Mouse (Mus musculus) small intestine, adult 2 months (tissue): ENCODE results near the gene Ppox. TPM values are rescaled to one million over a fixed set of nuclear protein-coding genes. Genes with fewer than 3 reads are reported as not detected.

Source experiments
- H3K27ac ChIP-seq: fragments of 200-500 bp; 2 replicates; pipeline ENCODE4 v1.5.1; 2012; ENCODE audit warnings: low read depth, low read length, control low read depth, inconsistent platforms; ENCODE audit not compliant: insufficient read depth
- H3K27me3 ChIP-seq: fragments of 200-500 bp; 2 replicates; pipeline ENCODE4 v1.6.1; 2012; ENCODE audit warnings: mild to moderate bottlenecking, moderate library complexity, low read length, inconsistent platforms; ENCODE audit not compliant: control insufficient read depth, insufficient read depth
- H3K36me3 ChIP-seq: fragments of 200-500 bp; 2 replicates; pipeline ENCODE4 v1.6.1; 2012; ENCODE audit warnings: mild to moderate bottlenecking, low read length, control low read depth, inconsistent platforms; ENCODE audit not compliant: control insufficient read depth, insufficient read depth
- H3K4me1 ChIP-seq: fragments of 200-500 bp; 2 replicates; pipeline ENCODE4 v1.6.1; 2012; ENCODE audit warnings: low read length, inconsistent platforms, mixed read lengths; ENCODE audit not compliant: control insufficient read depth, insufficient read depth, insufficient read length
- H3K4me3 ChIP-seq: fragments of 200-500 bp; 2 replicates; pipeline ENCODE4 v1.5.1; 2012; ENCODE audit warnings: low read depth, mild to moderate bottlenecking, control low read depth, inconsistent platforms, low read length, moderate library complexity
- CTCF ChIP-seq: fragments of 200-500 bp; IDR thresholded peaks from 2 replicates; pipeline ENCODE4 v1.5.1; 2012; ENCODE audit warnings: low read depth, mild to moderate bottlenecking, control low read depth, inconsistent platforms, low read length, moderate library complexity, mixed read lengths; ENCODE audit not compliant: insufficient replicate concordance, insufficient read length; ENCODE audit errors: extremely low read depth
- POLR2A ChIP-seq: fragments of 200-500 bp; IDR thresholded peaks from 2 replicates; pipeline ENCODE4 v1.6.1; 2012; ENCODE audit warnings: low read depth, mild to moderate bottlenecking, control low read depth, inconsistent platforms, low read length, moderate library complexity
- WGBS: fragments of 180-500 bp; shearing (Covaris S2); methylation state at CpG from one replicate; pipeline ENCODE4 v1.1.7; 2018; 5-methylcytosine and 5-hydroxymethylcytosine counted together
- polyA plus RNA-seq: library from polyadenylated mRNA; depleted of rRNA; stranded (reverse); fragments of >200 nt; gene quantifications from 2 replicates; pipeline ENCODE4 v1.2.3, GENCODE M21; 2012

The Ppox gene
- polyA plus RNA-seq, 1 experiment = 23.4 TPM

- H3K27me3 ChIP-seq = no peaks in the 10 kb centered on the region
- no peak overlapping the region for H3K4me3 ChIP-seq
- 75% methylated on average over 15 of the region's 15 CpGs for WGBS
- no peak for TF ChIP-seq CTCF
- TF ChIP-seq POLR2A = no peak
- H3K27ac ChIP-seq = peak overlapping the region; percentile 35; the same call in 1 of the 2 replicates
- peaks cover 75% of the 10 kb centered on the region for H3K36me3 ChIP-seq
- no peaks in the 10 kb centered on the region; the same call in 1 of the 2 replicates for H3K4me1 ChIP-seq
Measured at GRCm38 (mm10) chr1:171239992-171240744, 40.8 kb downstream of the Ppox start.

GRCm38 (mm10) chr1:171238463-171238862 lies 42.5 kb downstream of the Ppox start:
- 64% methylated on average over 14 of the region's 14 CpGs for WGBS
- no peak for TF ChIP-seq POLR2A
- TF ChIP-seq CTCF = peak; percentile 86
- peaks cover 80% of the 10 kb centered on the region for H3K36me3 ChIP-seq
- H3K27ac ChIP-seq = no peak overlapping the region
- H3K27me3 ChIP-seq = no peaks in the 10 kb centered on the region
- no peak overlapping the region for H3K4me3 ChIP-seq
- H3K4me1 ChIP-seq = no peaks in the 10 kb centered on the region; the same call in 1 of the 2 replicates

- Histone ChIP-seq H3K4me3 (no peak overlapping the region), H3K27me3 (no peaks in the 10 kb centered on the region), H3K36me3 (peaks cover 79% of the 10 kb centered on the region), H3K4me1 (no peaks in the 10 kb centered on the region; the same call in 1 of the 2 replicates), H3K27ac (no peak overlapping the region)
- TF ChIP-seq CTCF (no peak), POLR2A (no peak)
- 71% methylated on average over 6 of the region's 6 CpGs for WGBS
Measured at GRCm38 (mm10) chr1:171237438-171237837, 43.5 kb downstream of the Ppox start.

- Histone ChIP-seq H3K4me3 (no peak overlapping the region), H3K27ac (no peak overlapping the region), H3K36me3 (peaks cover 69% of the 10 kb centered on the region), H3K27me3 (no peaks in the 10 kb centered on the region), H3K4me1 (no peaks in the 10 kb centered on the region)
- TF ChIP-seq POLR2A (no peak), CTCF (no peak)
- 77% methylated on average over 4 of the region's 4 CpGs for WGBS
Measured at GRCm38 (mm10) chr1:171235791-171236190, 45.2 kb downstream of the Ppox start.

- Histone ChIP-seq H3K4me1 (no peaks in the 10 kb centered on the region), H3K27me3 (no peaks in the 10 kb centered on the region), H3K36me3 (peaks cover 60% of the 10 kb centered on the region), H3K27ac (peak overlapping the region; percentile 51; the same call in 1 of the 2 replicates), H3K4me3 (no peak overlapping the region)
- no peak for TF ChIP-seq CTCF
- TF ChIP-seq POLR2A = no peak
- WGBS = 82% methylated on average over 4 of the region's 4 CpGs
Measured at GRCm38 (mm10) chr1:171234538-171234937, 46.4 kb downstream of the Ppox start.

- no peaks in the 10 kb centered on the region for H3K27me3 ChIP-seq
- H3K4me3 ChIP-seq = peak within 1 kb of the TSS; percentile 56
- H3K4me1 ChIP-seq = no peaks in the 10 kb centered on the region
- peaks cover 56% of the 10 kb centered on the region for H3K36me3 ChIP-seq
- 82% methylated on average over 14 of the region's 14 CpGs for WGBS
- TF ChIP-seq CTCF (no peak), POLR2A (no peak)
- peak within 1 kb of the TSS; percentile 51 for H3K27ac ChIP-seq
Measured at GRCm38 (mm10) chr1:171234126-171234525, 46.9 kb downstream of the Ppox start, which contains the start of gene Fcer1g. Fcer1g (minus strand) TSS chr1:171234365.
